Mouse (Mus musculus): ENCODE data around the gene Gm15140.
"Not testable (repeated sequence)": the region's sequence is repeated elsewhere in the genome, so short reads cannot be mapped to it uniquely, and the experiment has no call there.

Gm15140 gene

DNA sequence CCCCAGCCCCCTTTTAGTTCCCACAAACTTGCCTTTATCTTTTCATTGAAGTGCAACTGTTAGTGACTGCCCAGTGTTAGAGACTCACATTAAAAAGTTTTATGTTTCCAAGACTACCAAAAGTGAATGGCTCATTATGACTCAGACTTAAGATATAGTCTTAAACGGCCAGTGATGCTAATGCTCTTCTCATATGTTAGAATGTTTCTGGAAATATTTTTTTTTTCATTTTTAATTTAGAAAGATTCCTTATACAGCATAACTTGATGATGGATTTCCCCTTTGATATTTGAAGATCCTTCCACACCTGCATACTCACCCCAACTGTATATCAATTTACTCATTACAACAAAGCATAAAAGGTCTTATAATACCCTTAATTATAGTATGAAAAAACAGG lies at the start of gene Gm15140:
Gm15140 (minus strand) TSS at position 101 of the 400 bp plus-strand sequence.
- DNase-seq (ENCODE audit: low spot score): not testable (repeated sequence)

Data from testis, postnatal 10 days (tissue).